Mouse (Mus musculus) mesoderm, embryonic 11.5 days (tissue): ENCODE results near the gene Slain1.
"Not testable (repeated sequence)": the region's sequence is repeated elsewhere in the genome, so short reads cannot be mapped to it uniquely, and the experiment has no call there.

Experiments used
- DNase-seq: peaks from one replicate; pipeline ENCODE4 v3.0.0-alpha.2; 2012; ENCODE audit warnings: low read depth, low spot score

The Slain1 gene

GRCm38 (mm10) chr14:103720637-103721355 is 70.8 kb downstream of the Slain1 start:
- peak; percentile 78 for DNase-seq

GRCm38 (mm10) chr14:103723314-103723713 is 73.3 kb downstream of the Slain1 start:
- no peak for DNase-seq

- no peak for DNase-seq
Measured at GRCm38 (mm10) chr14:103723841-103724240, 73.8 kb downstream of the Slain1 start.

GRCm38 (mm10) chr14:103728506-103728905 is 78.5 kb downstream of the Slain1 start:
- DNase-seq: no peak

GRCm38 (mm10) chr14:103728951-103729725 is 79.1 kb downstream of the Slain1 start:
- DNase-seq: no peak

- no peak for DNase-seq
Measured at GRCm38 (mm10) chr14:103729760-103730367, 79.8 kb downstream of the Slain1 start.

GRCm38 (mm10) chr14:103732626-103733025 is 82.6 kb downstream of the Slain1 start:
- DNase-seq: no peak

- no peak for DNase-seq
Measured at GRCm38 (mm10) chr14:103741216-103741615, 91.2 kb downstream of the Slain1 start.

- no peak for DNase-seq
Measured at GRCm38 (mm10) chr14:103742150-103742549, 92.1 kb downstream of the Slain1 start.

GRCm38 (mm10) chr14:103747345-103747744 is 97.3 kb downstream of the Slain1 start:
- no peak for DNase-seq

GRCm38 (mm10) chr14:103750638-103751037 is 100.6 kb downstream of the Slain1 start:
- DNase-seq: not testable (repeated sequence)

GRCm38 (mm10) chr14:103751384-103751783 is 101.4 kb downstream of the Slain1 start:
- no peak for DNase-seq

- DNase-seq: no peak
Measured at GRCm38 (mm10) chr14:103752773-103753172, 102.7 kb downstream of the Slain1 start.

GRCm38 (mm10) chr14:103754041-103754440 is 104.0 kb downstream of the Slain1 start:
- DNase-seq: no peak

GRCm38 (mm10) chr14:103754465-103754864 is 104.4 kb downstream of the Slain1 start:
- no peak for DNase-seq
